Comparison of ENCODE assay signal across 19 mouse cellular contexts in the genomic region with DNA sequence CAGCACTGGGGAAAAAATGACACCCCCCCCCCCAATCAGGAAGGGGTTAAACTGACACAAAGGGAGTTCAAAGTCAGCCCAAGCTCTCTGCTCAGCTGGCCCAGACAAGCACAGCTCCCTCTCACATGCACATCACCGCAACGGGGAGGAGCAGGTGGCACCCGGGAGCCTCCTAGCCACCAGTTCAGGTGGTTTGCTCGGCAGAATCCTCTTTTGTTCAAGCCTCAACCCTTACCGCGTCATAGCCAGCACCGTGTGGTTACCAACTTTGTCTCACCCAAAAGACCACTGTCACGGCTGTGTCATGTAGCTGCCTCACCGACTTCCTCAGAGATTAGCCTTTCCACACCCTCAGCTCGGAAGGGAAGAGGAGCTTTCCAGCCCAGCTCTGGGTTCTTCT. TPM values are rescaled to one million over a fixed set of nuclear protein-coding genes. Genes with fewer than 3 reads are reported as not detected.
DNase-seq lines count a peak whose midpoint lies in the region; ATAC-seq and TF ChIP-seq lines count a peak whose summit lies in the region.
"Had no signal": no experiment of that assay in that cellular context is flagged by ENCODE, and none has a peak within 500 bp of the region (broad histone marks: within the 10 kb centered on the region; RNA-seq: fewer than 3 reads in every experiment).

No protein-coding gene starts in this region.

- peaks cover 42% of the 10 kb centered on the region for H3K4me1 ChIP-seq in spleen, adult 2 months (ENCODE audit: control insufficient read depth, insufficient read depth, insufficient read length)
- H3K4me1 ChIP-seq in bone marrow, adult 2 months (ENCODE audit: control insufficient read depth, insufficient read depth, low read length), result peaks cover 7% of the 10 kb centered on the region; the same call in 1 of the 2 replicates
- peaks cover 25% of the 10 kb centered on the region for H3K4me1 ChIP-seq in olfactory bulb, adult 2 months (ENCODE audit: control insufficient read depth, insufficient read depth, low read length)
- H3K4me1 ChIP-seq in forebrain, embryonic 12.5 days, result no peaks in the 10 kb centered on the region
- H3K4me1 ChIP-seq in hindbrain, embryonic 10.5 days (replicated peaks), result peaks cover 15% of the 10 kb centered on the region; the same call in 1 of the 2 replicates
- H3K4me1 ChIP-seq: neural tube, embryonic 13.5 days had no signal

- TF ChIP-seq POLR2A in spleen, adult 2 months (IDR thresholded peaks at IDR 0.05; ENCODE audit: low read depth, low read length), result no peak
- no peak for TF ChIP-seq POLR2A in bone marrow, adult 2 months (IDR thresholded peaks at IDR 0.05; ENCODE audit: borderline replicate concordance, control insufficient read depth, low read depth, low read length)
- TF ChIP-seq POLR2A in olfactory bulb, adult 2 months (IDR thresholded peaks at IDR 0.05; ENCODE audit: insufficient read depth, low read depth, low read length), result no peak

- no peaks in the 10 kb centered on the region for H3K9me3 ChIP-seq in forebrain, embryonic 12.5 days
- no peaks in the 10 kb centered on the region for H3K9me3 ChIP-seq in hindbrain, embryonic 10.5 days
- H3K9me3 ChIP-seq: heart, embryonic 10.5 days; intestine, embryonic 15.5 days; neural tube, embryonic 13.5 days had no signal

- no peak for TF ChIP-seq CTCF in spleen, adult 2 months (IDR thresholded peaks at IDR 0.05; ENCODE audit: extremely low read depth, insufficient read depth, insufficient read length, insufficient replicate concordance)
- no peak for TF ChIP-seq CTCF in bone marrow, adult 2 months (IDR thresholded peaks at IDR 0.05; ENCODE audit: control insufficient read depth, insufficient read depth, low read length)
- no peak for TF ChIP-seq CTCF in olfactory bulb, adult 2 months (IDR thresholded peaks at IDR 0.05; ENCODE audit: insufficient read depth, low read depth, low read length)

- peak overlapping the region; percentile 41 for H3K27ac ChIP-seq in spleen, adult 2 months (ENCODE audit: insufficient read depth, low read length)
- 0 out of 2 replicates have a peak overlapping the region, but pooled peaks have one; percentile 4 for H3K27ac ChIP-seq in bone marrow, adult 2 months (ENCODE audit: control insufficient read depth, insufficient read depth, low read depth, low read length, poor library complexity)
- H3K27ac ChIP-seq in olfactory bulb, adult 2 months (ENCODE audit: insufficient read depth, low read depth, low read length), result peak overlapping the region; percentile 22; the same call in 1 of the 2 replicates
- no peak overlapping the region for H3K27ac ChIP-seq in forebrain, embryonic 12.5 days
- no peak overlapping the region for H3K27ac ChIP-seq in hindbrain, embryonic 10.5 days
- H3K27ac ChIP-seq: heart, embryonic 10.5 days; intestine, embryonic 15.5 days; neural tube, embryonic 13.5 days had no signal

- 56% methylated on average over 10 of the region's 10 CpGs for WGBS in spleen, adult 2 months
- WGBS in bone marrow, adult 2 months, result 52% methylated on average over 10 of the region's 10 CpGs
- 63% methylated on average over 10 of the region's 10 CpGs for WGBS in olfactory bulb, adult 2 months
- WGBS in forebrain, embryonic 12.5 days, result 78% methylated on average over 10 of the region's 10 CpGs
- 76% methylated on average over 10 of the region's 10 CpGs for WGBS in hindbrain, embryonic 10.5 days

- no peak overlapping the region for H3K4me2 ChIP-seq in forebrain, embryonic 12.5 days
- H3K4me2 ChIP-seq: intestine, embryonic 15.5 days; neural tube, embryonic 13.5 days had no signal

- peaks cover 15% of the 10 kb centered on the region for H3K36me3 ChIP-seq in spleen, adult 2 months (ENCODE audit: control insufficient read depth, insufficient read depth, low read length)
- H3K36me3 ChIP-seq in forebrain, embryonic 12.5 days (replicated peaks), result peaks cover 28% of the 10 kb centered on the region
- H3K36me3 ChIP-seq in hindbrain, embryonic 10.5 days, result peaks cover 53% of the 10 kb centered on the region

- no peak for DNase-seq in spleen, adult 2 months (ENCODE audit: low read depth in 1 of 2, low spot score in 2 of 2)
- DNase-seq in spleen, postnatal 4 days (ENCODE audit: low spot score in 2 of 2), result no peak
- peak; percentile 80 for DNase-seq in thymus, postnatal 4 days
- DNase-seq in hindbrain, embryonic 10.5 days (ENCODE audit: low spot score), result no peak
- no peak for DNase-seq in gastrocnemius, postnatal 10 days
- DNase-seq: adrenal gland, adult 8-10 months; cerebellum, adult 9-11 months; gastrocnemius, postnatal 25 days; heart, postnatal 4 days; liver, postnatal 0 days; lung, postnatal 4 days had no signal

- no peak overlapping the region for H3K9ac ChIP-seq in forebrain, embryonic 12.5 days
- H3K9ac ChIP-seq: intestine, embryonic 15.5 days; liver, postnatal 0 days; neural tube, embryonic 13.5 days had no signal

- no peaks in the 10 kb centered on the region for H3K27me3 ChIP-seq in spleen, adult 2 months (ENCODE audit: control insufficient read depth, insufficient read depth, low read length)
- H3K27me3 ChIP-seq in forebrain, embryonic 12.5 days, result no peaks in the 10 kb centered on the region
- H3K27me3 ChIP-seq in hindbrain, embryonic 10.5 days (ENCODE audit: insufficient read depth, poor library complexity, severe bottlenecking), result no peaks in the 10 kb centered on the region
- H3K27me3 ChIP-seq: intestine, embryonic 15.5 days; neural tube, embryonic 13.5 days; Patski had no signal

- no peak overlapping the region for H3K4me3 ChIP-seq in spleen, adult 2 months (ENCODE audit: extremely low read depth, insufficient read depth, insufficient read length)
- no peak overlapping the region for H3K4me3 ChIP-seq in bone marrow, adult 2 months (replicated peaks; ENCODE audit: control insufficient read depth, low read depth, low read length)
- H3K4me3 ChIP-seq in olfactory bulb, adult 2 months (ENCODE audit: insufficient read depth, low read depth, low read length), result no peak overlapping the region
- H3K4me3 ChIP-seq in forebrain, embryonic 12.5 days (replicated peaks), result no peak overlapping the region
- H3K4me3 ChIP-seq in hindbrain, embryonic 10.5 days, result no peak overlapping the region
- H3K4me3 ChIP-seq: erythroblast, embryonic 14.5 days; heart, embryonic 10.5 days; intestine, embryonic 15.5 days; neural tube, embryonic 13.5 days had no signal

- no peak for ATAC-seq in forebrain, embryonic 12.5 days (ENCODE audit: low FRiP score)
- ATAC-seq: intestine, embryonic 15.5 days; liver, postnatal 0 days; Patski had no signal

RNA-seq across cellular contexts. Expression of a gene that starts 15.2 kb away (rescaled TPM):
- 64.0 and 82.0 TPM in 2 replicates for polyA plus RNA-seq in spleen, adult 2 months (2012; rRNA removed)
- 9.3 and 23.0 TPM in 2 replicates for polyA plus RNA-seq in bone marrow, adult 2 months (2011; ENCODE audit: insufficient read depth, insufficient read length, low replicate concordance, missing spikeins)
- polyA plus RNA-seq in olfactory bulb, adult 2 months (2012; ENCODE audit: insufficient read depth, insufficient read length, low replicate concordance, missing spikeins), result not detected in 2 replicates
- 28.4 and 29.7 TPM in 2 replicates for polyA plus RNA-seq in forebrain, embryonic 12.5 days (2016; fragmentation: Nextera tagmentation; extraction: Ambion mirVana)
- polyA plus RNA-seq in hindbrain, embryonic 10.5 days (2016; fragmentation: Nextera tagmentation; extraction: Ambion mirVana), result 23.7 and 24.7 TPM in 2 replicates
- 10 to 100 TPM; 39.7 to 40.0 TPM for total RNA-seq in gastrocnemius, postnatal 10 days (2021)

RNA-seq across cellular contexts. Expression of a gene that starts 30.5 kb away (rescaled TPM):
- 175 and 210 TPM in 2 replicates for polyA plus RNA-seq in spleen, adult 2 months (2012; rRNA removed)
- 65.8 and 86.0 TPM in 2 replicates for polyA plus RNA-seq in bone marrow, adult 2 months (2011; ENCODE audit: insufficient read depth, insufficient read length, low replicate concordance, missing spikeins)
- not detected in 2 replicates for polyA plus RNA-seq in olfactory bulb, adult 2 months (2012; ENCODE audit: insufficient read depth, insufficient read length, low replicate concordance, missing spikeins)
- polyA plus RNA-seq in forebrain, embryonic 12.5 days (2016; fragmentation: Nextera tagmentation; extraction: Ambion mirVana), result 15.2 and 16.5 TPM in 2 replicates
- 16.3 and 20.6 TPM in 2 replicates for polyA plus RNA-seq in hindbrain, embryonic 10.5 days (2016; fragmentation: Nextera tagmentation; extraction: Ambion mirVana)
- 10 to 100 TPM; 38.3 to 38.7 TPM for total RNA-seq in gastrocnemius, postnatal 10 days (2021)

RNA-seq across cellular contexts. Expression of a gene that starts 39.4 kb away (rescaled TPM):
- 39.4 and 40.9 TPM in 2 replicates for polyA plus RNA-seq in spleen, adult 2 months (2012; rRNA removed)
- 41.5 and 69.6 TPM in 2 replicates for polyA plus RNA-seq in bone marrow, adult 2 months (2011; ENCODE audit: insufficient read depth, insufficient read length, low replicate concordance, missing spikeins)
- 79.7 TPM in 1 of 2 replicates, not detected in the other for polyA plus RNA-seq in olfactory bulb, adult 2 months (2012; ENCODE audit: insufficient read depth, insufficient read length, low replicate concordance, missing spikeins)
- polyA plus RNA-seq in forebrain, embryonic 12.5 days (2016; fragmentation: Nextera tagmentation; extraction: Ambion mirVana), result 32.3 and 35.1 TPM in 2 replicates
- polyA plus RNA-seq in hindbrain, embryonic 10.5 days (2016; fragmentation: Nextera tagmentation; extraction: Ambion mirVana), result 35.1 and 37.6 TPM in 2 replicates
- 10 to 100 TPM in 1 of 2 experiments, 1 to 10 TPM in 1; 9.3 to 21.6 TPM for total RNA-seq in gastrocnemius, postnatal 10 days (2021)

RNA-seq across cellular contexts. Expression of a gene that starts 39.5 kb away (rescaled TPM):
- 10.6 and 13.6 TPM in 2 replicates for polyA plus RNA-seq in spleen, adult 2 months (2012; rRNA removed)
- 19.3 and 26.7 TPM in 2 replicates for polyA plus RNA-seq in bone marrow, adult 2 months (2011; ENCODE audit: insufficient read depth, insufficient read length, low replicate concordance, missing spikeins)
- not detected in 2 replicates for polyA plus RNA-seq in olfactory bulb, adult 2 months (2012; ENCODE audit: insufficient read depth, insufficient read length, low replicate concordance, missing spikeins)
- 87.4 and 89.5 TPM in 2 replicates for polyA plus RNA-seq in forebrain, embryonic 12.5 days (2016; fragmentation: Nextera tagmentation; extraction: Ambion mirVana)
- polyA plus RNA-seq in hindbrain, embryonic 10.5 days (2016; fragmentation: Nextera tagmentation; extraction: Ambion mirVana), result 104 and 112 TPM in 2 replicates
- total RNA-seq in gastrocnemius, postnatal 10 days (2021), result 10 to 100 TPM; 61.1 to 71.6 TPM

Comparison
In these comparisons a context has a peak if more than half of its experiments do, and no peak if none do; other contexts are left out.
1. H3K27ac ChIP-seq: peak in spleen, adult 2 months (single experiment), bone marrow, adult 2 months (single experiment) and olfactory bulb, adult 2 months (single experiment); none in forebrain, embryonic 12.5 days (single experiment) and hindbrain, embryonic 10.5 days (single experiment).